Mouse (Mus musculus) layer of hippocampus, postnatal 36 days (tissue): ENCODE data around the gene Dguok. TPM values are rescaled to one million over a fixed set of nuclear protein-coding genes. Genes with fewer than 3 reads are reported as not detected.

Source experiments
- DNase-seq, 2 experiments: peaks; one replicate each; pipeline ENCODE4 v3.0.0; 2022
- total RNA-seq, 2 experiments: library from RNA; stranded (reverse); gene quantifications; 2 replicates each; pipeline ENCODE4 v1.2.3; 2021

The Dguok gene
- total RNA-seq, result 10 to 100 TPM; 32.7 to 41.9 TPM

DNA sequence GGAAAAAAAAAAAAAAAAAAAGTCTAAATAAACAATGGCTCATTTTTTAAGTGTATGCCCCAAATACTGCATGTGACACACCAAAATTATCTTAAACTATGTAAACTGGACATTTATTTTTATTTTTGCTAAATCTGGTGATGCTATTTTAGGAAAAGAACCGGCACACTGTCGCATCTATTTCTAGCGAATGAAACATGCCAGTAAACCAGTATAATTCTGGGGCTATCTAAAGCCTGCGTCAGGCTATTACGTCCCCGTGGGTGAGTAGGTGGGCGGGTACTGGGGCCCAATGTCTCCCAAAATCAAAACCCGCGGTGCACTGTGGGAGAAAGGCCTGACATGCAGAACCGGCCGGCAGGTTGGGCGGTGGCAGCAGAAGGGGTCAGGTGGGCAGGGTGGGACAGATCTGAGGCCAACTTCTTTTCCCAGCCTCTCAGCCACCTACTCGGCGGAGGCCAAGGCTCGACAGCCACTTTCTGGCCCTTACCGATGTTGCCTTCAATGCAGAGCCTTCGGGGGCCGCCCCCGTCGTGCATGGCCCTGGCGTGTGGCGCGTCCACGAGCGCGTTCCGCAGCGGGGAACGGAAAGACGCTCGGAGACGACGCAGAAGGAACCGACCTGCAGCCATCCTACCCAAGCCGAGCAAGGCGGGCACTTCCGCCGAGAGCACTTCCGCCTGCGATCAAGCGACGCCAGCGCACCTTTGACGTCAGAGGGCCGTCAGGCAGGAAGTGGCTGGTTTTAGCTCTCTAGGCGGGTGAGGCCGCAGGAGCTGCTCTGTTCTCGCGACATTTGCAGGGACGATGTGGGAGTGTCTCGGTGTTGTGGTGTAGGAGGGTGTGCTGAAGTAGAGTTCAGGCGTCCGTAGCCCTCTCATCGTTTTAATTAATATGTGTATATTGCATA, at the start of gene Dguok:
Gene Dguok, minus strand, starts transcription at position 712 of the 910 bp plus-strand sequence.
- peak; percentile 96 to 98 for DNase-seq

DNA sequence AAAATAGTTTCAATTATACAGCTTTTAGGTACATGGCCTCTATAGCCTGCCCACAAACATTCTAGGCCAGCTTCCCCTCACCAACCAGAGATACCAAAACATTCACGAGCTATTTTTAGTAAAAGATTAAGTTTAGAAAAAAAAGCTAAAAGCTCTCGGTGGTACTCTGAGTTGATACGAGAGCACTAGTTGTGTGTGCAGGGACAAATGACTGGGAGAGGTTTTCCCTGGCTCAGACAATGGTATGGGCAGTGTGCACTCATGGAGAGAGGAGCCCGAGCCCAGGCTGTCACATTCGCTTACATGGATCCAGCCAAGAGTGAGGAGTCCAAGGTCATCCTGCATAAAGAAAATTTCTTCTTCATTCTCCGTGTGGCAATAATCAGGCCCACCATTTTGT, 49.2 kb upstream of the Dguok start:
- DNase-seq, result no peak

DNA sequence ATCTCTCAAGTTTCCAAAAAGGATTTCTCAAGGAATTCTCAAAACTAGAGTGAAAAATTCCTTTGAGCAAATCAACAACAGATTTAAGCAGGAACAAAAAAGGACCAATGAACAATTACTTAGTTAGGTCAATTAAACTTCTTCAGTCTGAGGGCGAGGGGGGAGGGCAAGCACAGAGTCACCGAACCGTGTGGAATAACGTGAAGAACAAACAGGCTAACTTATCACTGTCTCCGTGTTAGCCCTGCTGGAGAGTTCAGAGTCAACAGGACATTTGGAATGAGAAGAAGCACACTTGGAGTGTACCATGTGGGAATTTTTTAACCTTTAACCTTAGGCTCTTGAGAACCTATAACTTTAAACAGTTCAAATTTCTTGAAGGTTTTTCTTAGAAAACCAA, 41.6 kb upstream of the Dguok start:
- no peak for DNase-seq

DNA sequence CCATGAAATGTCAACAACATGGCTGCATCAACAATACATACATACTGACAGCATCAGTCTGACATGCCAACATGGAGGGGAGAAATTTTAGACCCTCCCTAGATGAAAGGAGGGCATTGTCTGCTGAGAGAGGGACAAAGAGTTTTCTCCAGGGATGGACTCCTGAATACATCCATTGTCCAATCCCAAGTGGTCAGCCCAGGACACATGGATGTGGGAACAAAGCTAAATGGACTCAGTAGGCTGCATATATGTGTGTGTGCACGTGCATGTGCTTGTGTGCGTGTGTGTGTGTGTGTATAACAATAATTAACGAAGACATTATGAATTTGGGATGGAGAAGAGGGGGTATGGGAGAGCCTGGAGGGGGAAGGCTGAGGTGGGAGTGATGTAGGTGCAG, 39.0 kb upstream of the Dguok start:
- no peak for DNase-seq

DNA sequence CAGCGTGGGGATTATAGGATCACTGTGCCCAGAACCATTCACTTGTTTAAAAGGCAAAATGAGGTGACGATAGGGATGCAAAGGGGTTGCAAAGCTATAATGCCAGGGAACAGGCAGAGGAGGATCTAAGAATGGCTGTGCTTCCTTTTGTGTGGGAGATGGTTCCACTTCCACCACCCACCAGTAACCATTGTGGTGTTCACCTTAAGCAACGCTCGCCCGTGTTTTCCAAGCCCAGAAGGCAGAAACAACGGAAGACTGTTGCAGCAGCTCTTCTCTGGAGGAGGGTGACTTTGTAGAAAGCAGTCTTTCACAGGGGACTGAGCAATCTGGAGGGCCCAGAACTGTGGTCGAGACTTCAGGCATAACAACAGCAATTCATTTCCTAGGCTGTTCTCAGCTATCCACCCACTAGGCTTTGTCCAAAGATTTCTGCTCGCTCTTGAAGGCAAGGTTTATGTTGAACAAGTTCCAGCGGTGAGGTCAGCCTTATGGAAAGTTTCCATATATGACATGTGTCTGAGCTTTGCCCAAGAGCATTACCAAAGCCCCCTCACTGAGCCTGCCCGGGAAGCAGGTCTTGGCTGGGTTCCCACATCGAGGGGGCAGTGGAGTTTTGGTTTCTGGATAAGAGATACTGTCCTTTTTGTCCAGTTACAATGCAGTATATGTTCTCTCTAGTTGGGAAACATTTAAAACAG, 35.1 kb upstream of the Dguok start:
- no peak for DNase-seq

DNA sequence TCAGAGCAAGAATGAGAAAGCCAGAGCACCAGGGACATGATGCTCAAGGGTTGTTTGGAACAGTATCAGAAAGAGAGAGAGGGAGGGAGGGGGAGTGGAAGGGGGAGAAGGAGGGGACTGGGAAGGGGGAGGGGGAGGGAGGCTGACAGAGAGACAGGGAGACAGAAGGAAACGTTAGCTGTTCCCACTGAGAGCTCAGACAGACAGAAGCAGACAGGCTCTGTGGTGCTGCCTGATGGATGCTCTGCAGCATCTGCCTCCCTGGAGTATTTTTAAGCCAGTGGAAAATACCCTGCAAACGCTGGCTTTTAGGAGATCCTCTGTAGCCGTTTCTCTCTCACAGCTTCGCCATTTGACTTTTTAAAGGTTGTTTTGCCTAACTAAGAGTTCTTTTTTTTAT, 33.2 kb upstream of the Dguok start:
- DNase-seq, result peak; percentile 39 to 56

DNA sequence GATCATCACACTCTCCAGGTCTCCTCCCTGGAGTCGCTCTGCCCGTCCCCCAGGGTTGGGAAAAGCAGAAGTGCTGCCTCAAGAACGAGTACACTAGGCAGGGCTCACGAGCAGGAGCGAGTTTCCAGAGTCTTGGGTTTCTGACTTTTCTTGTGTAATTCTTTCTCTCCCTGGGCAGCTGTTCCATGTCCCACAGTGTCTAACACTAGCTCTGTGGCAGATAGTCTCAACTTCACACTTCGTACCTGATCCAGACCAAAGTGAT, 30.0 kb upstream of the Dguok start:
- no peak for DNase-seq

DNA sequence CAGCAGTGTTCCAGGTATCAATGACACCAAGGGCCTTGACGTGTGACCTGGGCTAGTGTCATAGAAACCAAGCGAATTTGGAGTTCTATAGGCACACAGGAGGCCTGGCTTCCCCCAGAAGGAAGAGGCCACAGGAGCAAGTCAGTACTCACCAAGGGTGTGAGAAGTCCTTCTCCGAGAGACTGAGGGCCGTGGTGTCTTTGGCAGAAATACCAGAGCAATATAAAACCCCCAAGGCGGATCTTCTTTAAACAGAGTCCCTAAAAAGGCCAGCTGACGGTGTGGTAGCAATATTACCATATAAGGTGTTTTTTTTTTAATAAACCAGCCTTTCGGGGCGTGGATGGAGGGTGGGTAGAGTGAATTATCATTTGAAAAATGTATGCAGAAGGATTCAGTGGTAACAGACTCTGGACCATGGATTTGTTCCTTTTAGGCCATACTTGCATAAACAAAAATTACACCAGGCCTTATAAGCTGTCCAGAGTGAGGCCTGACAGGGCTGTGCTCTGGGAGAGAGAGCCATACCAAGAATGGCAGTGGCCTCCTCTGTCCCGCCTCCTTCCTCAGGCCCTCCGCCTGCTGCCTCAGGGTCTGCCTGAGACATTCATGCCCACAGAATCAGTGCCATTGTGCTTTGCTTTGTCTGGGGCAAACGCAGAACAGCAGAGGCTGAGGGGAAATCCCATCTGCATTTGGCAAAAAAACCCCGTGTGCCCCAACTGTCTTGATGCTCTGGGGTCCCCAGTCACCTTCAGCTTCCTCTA, 29.4 kb upstream of the Dguok start, which contains the start of gene Actg2:
Gene Actg2, minus strand, starts transcription at position 238 of the 767 bp plus-strand sequence.
- DNase-seq, result no peak

DNA sequence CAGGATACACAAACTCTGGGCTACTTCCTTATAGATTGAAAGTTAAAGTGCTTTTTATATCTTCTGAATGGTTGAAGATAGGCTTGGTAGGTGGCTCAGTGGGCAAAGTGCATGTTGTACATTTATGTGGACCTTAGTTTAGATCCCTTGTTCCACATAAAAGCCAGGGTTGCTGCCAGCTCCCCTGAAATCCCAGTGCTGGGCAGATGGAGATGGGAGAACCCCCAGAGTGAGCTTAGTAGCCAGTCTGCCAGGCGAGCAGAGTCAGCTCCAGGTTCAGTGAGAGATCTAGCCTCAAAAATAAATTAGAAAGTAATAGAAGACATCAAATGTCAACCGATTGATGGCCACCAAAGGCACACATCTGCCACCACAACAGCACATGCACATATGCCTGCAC, 25.8 kb upstream of the Dguok start:
- no peak for DNase-seq

DNA sequence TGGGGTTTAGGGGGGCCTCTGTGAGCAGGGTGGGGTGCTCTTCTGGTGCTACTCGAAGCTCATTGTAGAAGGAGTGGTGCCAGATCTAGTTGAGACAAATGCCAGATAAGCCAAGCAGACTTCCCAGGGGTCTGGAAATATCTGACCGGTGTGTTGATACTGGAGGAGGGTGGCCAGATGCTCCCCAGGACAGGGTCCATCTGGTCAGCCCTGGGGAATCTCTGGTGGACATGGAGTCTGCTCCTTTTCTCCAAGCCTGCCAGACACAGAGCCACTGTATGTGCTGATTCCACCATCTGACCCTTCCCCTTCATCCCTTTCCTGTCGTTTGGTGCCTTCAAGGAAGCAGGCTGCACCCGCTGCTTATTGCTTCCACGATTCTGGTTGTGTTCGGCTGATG, 16.4 kb upstream of the Dguok start:
- DNase-seq, result no peak

DNA sequence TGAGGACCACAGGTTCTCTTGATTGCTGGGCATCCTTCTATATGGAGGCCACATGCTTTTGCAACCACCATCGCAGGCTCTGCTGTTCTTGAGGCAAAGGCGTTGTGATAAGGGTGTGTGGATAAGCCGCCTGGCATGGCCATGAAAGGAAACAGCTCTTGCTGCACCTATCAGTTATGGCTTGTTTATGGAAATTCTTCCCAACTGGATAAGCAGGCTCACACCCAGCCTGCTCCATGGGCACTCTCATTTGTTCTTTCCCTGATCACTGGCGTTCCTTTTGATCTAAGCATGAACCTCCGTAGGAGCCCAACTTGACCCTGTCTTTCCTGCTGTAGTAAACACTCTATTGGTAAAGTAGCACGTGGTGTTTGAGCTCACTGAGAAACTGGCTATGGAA, 15.0 kb upstream of the Dguok start:
- DNase-seq, result no peak

DNA sequence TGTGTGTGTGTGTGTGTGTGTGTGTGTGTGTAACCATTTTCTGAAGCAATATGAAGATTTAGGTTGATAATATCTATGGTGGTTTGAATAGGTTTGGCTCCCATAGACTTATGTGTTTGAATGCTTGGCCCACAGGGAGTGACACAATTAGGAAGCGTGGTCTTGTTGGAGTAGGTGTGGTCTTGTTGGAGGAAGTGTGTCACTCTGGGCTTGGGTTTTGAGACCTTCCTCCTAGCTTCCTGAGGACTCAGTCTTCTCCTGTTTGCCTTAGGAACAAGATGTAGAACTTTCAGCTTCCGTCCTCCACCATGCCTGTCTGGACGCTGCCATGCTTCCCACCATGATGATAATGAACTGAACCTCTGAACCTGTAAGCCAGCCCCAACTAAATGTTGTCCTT, 11.9 kb upstream of the Dguok start:
- DNase-seq, result no peak

DNA sequence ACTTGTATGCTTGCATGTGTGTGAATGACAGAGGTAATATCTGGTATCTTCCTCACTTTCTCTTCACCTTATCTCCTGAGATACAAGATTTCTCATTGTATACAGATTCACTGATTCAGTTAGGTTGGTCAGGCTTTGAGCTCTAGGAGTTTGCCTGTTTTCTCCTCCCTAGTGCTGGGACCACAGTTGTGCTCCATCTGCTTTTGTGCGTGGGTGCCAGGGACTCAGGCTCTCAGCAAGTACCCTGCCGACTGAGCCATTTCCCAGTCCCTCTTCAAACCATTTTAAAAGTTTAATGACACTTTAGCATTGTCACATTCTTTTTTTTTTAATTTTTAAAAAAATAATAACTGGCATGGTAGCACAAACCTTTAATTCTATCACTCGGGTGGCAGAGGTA, 8.4 kb upstream of the Dguok start:
- DNase-seq, result peak in 1 of 2 experiments; percentile 39

DNA sequence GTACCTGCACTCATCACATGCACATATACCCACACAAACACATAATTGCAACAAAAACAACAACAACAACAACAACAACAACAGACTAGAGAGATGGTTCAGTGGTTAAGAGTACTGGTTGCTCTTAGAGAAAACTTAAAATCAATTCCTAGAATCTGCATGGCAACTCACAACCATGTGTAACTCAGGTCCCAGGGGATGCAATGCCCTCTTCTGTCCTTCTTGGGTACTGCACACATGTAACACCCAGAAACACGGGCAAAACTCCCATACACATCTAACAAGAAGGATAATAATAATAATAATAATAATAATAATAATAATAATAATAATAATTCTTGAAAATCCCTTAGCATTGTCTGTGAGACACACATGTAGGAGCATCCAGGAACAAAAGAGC, 5.7 kb upstream of the Dguok start:
- DNase-seq, result no peak

DNA sequence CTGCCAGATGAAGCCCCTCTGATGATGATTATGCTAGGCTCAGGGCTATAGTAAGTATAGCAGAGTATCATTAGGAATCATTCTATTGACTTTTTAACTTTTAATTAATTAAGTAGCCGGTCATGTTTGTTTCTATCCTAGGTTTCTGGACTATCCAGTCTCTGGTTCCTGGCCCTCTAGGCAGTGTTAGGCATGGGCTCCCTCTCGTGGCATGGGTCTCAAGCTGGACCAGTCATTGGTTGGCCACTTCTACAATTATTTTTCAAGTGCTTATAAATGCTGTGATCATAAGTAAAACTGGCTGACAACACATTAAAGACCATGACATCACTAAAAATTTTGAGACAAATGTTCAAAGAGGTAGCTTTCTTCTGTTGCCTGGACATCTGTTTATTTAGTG, 3.4 kb upstream of the Dguok start:
- DNase-seq, result no peak

DNA sequence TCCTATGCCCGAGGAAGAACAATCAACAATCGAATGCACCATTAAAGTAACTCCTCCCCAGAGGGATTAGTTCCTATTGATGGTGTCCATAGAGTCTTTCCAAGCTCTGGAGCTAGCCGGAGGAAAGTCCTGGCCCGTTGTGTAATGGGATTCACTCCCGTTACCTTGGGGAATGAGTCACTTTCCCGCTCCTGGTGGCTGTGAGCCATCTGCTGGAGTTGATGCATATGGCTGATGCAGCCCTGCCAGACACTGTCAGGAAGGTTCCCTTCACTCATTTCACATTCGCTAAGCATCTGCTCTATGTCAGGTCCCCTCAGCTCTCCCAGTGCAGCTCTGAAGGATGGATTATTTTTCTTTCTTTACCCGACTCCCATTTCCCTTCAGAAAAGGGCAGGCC, 2.7 kb upstream of the Dguok start:
- DNase-seq, result peak in 1 of 2 experiments; percentile 48

DNA sequence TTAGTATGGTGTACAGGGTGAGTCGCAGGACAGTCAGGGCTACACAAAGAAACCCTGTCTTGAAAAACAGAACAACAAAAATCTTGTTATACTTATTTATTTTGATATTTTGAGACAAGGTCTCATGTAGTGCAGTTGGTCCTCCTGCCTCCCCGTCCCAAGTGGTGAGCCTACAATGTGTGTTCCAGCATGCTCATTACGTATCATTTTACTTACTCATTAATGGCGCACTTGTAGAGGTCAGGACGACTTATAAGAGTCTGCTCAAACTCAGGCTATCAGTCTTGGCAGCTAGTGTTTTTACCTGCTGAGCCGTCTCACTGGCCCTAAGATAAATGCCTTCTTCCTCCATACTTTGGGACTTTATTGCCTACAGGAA, 388 bp upstream of the Dguok start:
- DNase-seq, result no peak

DNA sequence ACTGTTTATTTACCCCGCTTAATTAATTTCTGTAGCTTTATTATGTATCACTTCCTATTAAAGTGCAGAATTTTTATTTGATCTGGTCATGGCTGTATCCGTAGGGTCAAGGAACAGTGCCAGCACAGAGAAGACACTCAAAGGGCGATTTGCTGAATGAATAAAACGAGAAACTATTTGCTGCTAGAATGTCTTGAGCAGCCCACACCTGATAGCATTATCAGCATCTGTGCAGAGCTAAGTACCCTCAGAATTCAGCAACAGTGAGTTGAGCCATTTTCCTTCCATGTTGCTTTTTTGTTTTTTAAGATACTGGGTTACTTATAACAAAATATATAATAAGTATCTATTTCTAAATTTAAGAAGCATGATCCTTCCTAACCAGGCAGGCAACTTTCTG, 1.2 kb downstream of the Dguok start:
- DNase-seq, result no peak

DNA sequence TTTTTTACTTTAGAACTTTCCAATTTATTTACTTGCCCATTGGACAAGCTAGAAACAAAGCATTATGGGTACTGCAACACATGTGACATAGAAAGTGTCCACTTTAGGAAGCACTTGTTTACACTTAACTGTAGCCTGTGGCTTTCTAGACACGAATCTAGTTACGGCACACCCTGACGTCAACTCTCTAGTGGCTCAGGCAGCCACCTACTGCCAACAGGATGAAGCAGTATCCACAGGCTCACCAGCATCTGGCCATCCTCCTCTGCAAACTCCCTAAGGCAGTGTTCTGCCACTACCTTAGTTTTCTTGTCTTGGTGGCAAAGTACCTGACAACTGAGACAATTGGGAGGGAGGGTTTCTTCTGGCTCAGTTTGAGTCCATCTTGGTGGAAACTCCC, 3.4 kb downstream of the Dguok start:
- DNase-seq, result no peak

DNA sequence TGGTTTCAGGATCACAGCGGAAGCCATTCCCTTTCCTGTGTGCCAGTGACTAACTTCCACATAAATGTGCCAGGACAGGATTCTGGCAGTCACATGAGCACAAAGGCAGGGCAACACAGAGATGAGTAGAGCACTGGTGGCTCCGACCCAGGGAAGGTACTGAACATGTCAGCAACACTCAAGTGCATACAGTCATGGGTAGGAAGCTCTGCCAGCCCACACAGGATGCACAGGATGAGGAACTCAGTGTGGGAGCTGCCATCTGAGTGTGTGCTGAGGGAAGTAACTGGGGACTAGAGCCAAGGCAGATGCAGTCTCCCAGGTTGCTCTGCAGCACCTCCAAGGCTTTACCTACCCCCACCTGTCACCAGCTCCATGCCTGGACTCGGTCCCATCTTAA, 4.1 kb downstream of the Dguok start:
- no peak for DNase-seq

DNA sequence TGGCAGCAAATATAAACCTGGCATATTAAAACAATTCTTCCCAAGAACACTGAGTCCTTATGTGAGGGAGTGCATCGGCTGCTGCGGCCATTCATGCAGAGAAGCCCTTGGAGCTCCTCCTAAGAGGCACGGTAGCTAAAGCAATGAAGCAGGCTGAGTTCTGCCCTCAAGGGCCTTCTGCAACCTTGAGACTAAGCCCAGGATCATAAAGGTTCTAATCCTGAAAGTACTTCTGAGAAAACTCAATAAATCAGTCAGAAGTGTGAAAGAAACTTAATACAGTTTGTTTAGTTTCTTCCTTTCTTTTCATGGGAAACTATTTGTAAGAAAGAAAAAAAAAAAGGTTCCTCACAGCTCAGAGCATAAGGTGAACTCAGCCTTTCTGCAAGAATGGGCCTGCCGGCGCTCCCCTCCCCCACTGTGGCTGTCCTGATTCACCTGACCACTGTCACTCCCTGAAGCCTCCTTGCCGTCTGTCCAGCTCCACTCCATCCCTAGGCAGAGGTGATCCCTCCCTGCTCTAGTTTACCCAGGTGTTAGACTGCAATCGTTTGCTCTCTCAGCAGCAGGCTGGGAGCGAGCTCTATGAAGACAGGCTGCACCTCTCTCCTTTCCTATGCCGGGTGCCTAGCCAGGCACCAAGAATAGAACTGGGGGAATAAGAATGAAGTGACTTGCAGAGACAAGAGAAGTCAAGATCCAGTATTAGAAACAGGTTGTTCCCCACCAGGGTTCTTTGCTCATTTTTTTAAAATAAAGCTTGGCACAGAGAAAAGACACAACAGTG, 5.1 kb downstream of the Dguok start:
- no peak for DNase-seq

DNA sequence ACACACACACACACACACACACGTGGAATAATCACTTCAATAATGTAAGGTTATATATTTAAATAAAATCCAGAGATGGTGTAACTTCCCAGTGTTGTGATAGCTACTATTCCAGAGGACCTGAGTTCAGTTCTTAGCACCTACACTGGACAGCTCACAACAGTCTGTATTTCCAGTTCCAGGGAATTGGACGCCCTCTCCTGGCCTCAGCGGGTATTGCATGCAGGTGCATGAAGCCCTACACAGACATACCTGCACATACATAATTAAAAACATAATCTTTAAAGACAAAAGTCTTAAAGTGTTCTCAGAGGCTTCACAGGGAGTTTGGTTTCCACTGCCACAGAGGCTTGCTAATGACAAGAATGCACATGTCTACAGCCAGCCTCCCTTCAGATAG, 6.3 kb downstream of the Dguok start:
- no peak for DNase-seq

DNA sequence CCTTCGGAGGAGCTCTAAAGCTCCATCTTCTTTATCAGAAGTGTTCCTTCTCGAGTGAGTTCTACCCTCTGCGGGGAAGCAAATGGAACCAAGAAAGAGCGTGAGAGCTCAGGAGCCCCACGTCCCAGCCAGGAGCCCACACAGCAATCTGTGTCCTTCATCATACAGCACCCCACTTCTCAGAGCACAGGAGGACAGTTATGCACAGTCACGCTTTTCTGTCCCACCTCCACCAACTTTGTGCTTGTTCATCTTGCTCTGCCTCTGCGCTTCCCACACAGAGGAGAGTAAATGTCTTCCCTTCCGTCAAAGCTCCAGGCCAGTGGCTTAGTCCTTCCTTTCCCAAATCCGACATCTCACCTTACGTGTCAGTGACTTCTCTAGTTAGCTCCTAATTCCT, 7.7 kb downstream of the Dguok start:
- no peak for DNase-seq
